In genomic region chr2:167383666-167384083, GRCm38 (mm10) we compare ENCODE assay signal across 10 mouse cellular contexts. TPM values are rescaled to one million over a fixed set of nuclear protein-coding genes. Genes with fewer than 3 reads are reported as not detected.
DNase-seq lines count a peak whose midpoint lies in the region; ATAC-seq and TF ChIP-seq lines count a peak whose summit lies in the region.
"Had no signal": no experiment of that assay in that cellular context is flagged by ENCODE, and none has a peak within 500 bp of the region (broad histone marks: within the 10 kb centered on the region; RNA-seq: fewer than 3 reads in every experiment).

No protein-coding gene starts in this region.

- H3K36me3 ChIP-seq in kidney, embryonic 15.5 days: no peaks in the 10 kb centered on the region
- no peaks in the 10 kb centered on the region for H3K36me3 ChIP-seq in forebrain, postnatal 0 days (ENCODE audit: insufficient read depth)
- no peaks in the 10 kb centered on the region for H3K36me3 ChIP-seq in forebrain, embryonic 16.5 days (ENCODE audit: control insufficient read depth, insufficient read depth)
- H3K36me3 ChIP-seq: limb, embryonic 12.5 days had no signal

- peak; percentile 79 for DNase-seq in ovary, adult 18-20 months (ENCODE audit: low spot score)
- no peak for DNase-seq in ovary, postnatal 14 days (ENCODE audit: low spot score)
- peak; percentile 79 to 85 for DNase-seq in heart, adult 9 months (ENCODE audit: low spot score in 2 of 2)
- peak; percentile 71 to 76 for DNase-seq in urinary bladder, postnatal 36 days (ENCODE audit: low spot score in 2 of 2)
- no peak for DNase-seq in forebrain, postnatal 0 days

- no peak overlapping the region for H3K4me2 ChIP-seq in kidney, embryonic 15.5 days
- H3K4me2 ChIP-seq in forebrain, postnatal 0 days (ENCODE audit: low read depth): no peak overlapping the region
- no peak overlapping the region for H3K4me2 ChIP-seq in forebrain, embryonic 16.5 days (ENCODE audit: low read length)
- H3K4me2 ChIP-seq: limb, embryonic 12.5 days had no signal

- H3K27me3 ChIP-seq in kidney, embryonic 15.5 days: no peaks in the 10 kb centered on the region
- H3K27me3 ChIP-seq in forebrain, postnatal 0 days (ENCODE audit: insufficient read depth, low read length): no peaks in the 10 kb centered on the region
- H3K27me3 ChIP-seq in forebrain, embryonic 16.5 days (replicated peaks; ENCODE audit: control insufficient read depth, insufficient read depth, low read length): no peaks in the 10 kb centered on the region
- H3K27me3 ChIP-seq: limb, embryonic 12.5 days had no signal

- WGBS in kidney, embryonic 15.5 days: 45% methylated on average over 13 of the region's 13 CpGs
- WGBS in forebrain, postnatal 0 days: 88% methylated on average over 13 of the region's 13 CpGs
- WGBS in forebrain, embryonic 16.5 days: 92% methylated on average over 13 of the region's 13 CpGs

- H3K4me1 ChIP-seq in kidney, embryonic 15.5 days: peaks cover 48% of the 10 kb centered on the region
- H3K4me1 ChIP-seq in forebrain, postnatal 0 days (ENCODE audit: insufficient read depth): no peaks in the 10 kb centered on the region
- H3K4me1 ChIP-seq in forebrain, embryonic 16.5 days (replicated peaks; ENCODE audit: control insufficient read depth, insufficient read depth, low read length): no peaks in the 10 kb centered on the region

- no peak overlapping the region for H3K4me3 ChIP-seq in kidney, embryonic 15.5 days (replicated peaks)
- no peak overlapping the region for H3K4me3 ChIP-seq in forebrain, postnatal 0 days (ENCODE audit: low read depth, low read length)
- no peak overlapping the region for H3K4me3 ChIP-seq in forebrain, embryonic 16.5 days (replicated peaks; ENCODE audit: low read length)
- H3K4me3 ChIP-seq: limb, embryonic 12.5 days had no signal

- no peaks in the 10 kb centered on the region for H3K9me3 ChIP-seq in kidney, embryonic 15.5 days (replicated peaks)
- H3K9me3 ChIP-seq in forebrain, postnatal 0 days (ENCODE audit: low read length): no peaks in the 10 kb centered on the region
- no peaks in the 10 kb centered on the region for H3K9me3 ChIP-seq in forebrain, embryonic 16.5 days (ENCODE audit: control insufficient read depth, low read length)
- H3K9me3 ChIP-seq: limb, embryonic 12.5 days had no signal

- peak overlapping the region; percentile 46; the same call in 1 of the 2 replicates for H3K27ac ChIP-seq in kidney, embryonic 15.5 days
- H3K27ac ChIP-seq in forebrain, postnatal 0 days (ENCODE audit: low read depth, low read length): no peak overlapping the region
- H3K27ac ChIP-seq in forebrain, embryonic 16.5 days (ENCODE audit: low read length): no peak overlapping the region
- H3K27ac ChIP-seq: limb, embryonic 12.5 days had no signal

- TF ChIP-seq CTCF in forebrain, postnatal 0 days (IDR thresholded peaks at IDR 0.05; ENCODE audit: low read depth): no peak

- H3K9ac ChIP-seq in kidney, embryonic 15.5 days: no peak overlapping the region
- H3K9ac ChIP-seq in forebrain, postnatal 0 days: no peak overlapping the region
- H3K9ac ChIP-seq in forebrain, embryonic 16.5 days (replicated peaks; ENCODE audit: low read depth, low read length): no peak overlapping the region
- H3K9ac ChIP-seq: limb, embryonic 12.5 days had no signal

- ATAC-seq in kidney, embryonic 15.5 days (replicated peaks; ENCODE audit: low FRiP score): no peak
- no peak for ATAC-seq in forebrain, postnatal 0 days
- ATAC-seq in erythroblast, adult 5-6 weeks (replicated peaks; ENCODE audit: low FRiP score, poor library complexity, severe bottlenecking): no peak
- no peak for ATAC-seq in forebrain, embryonic 16.5 days
- ATAC-seq: midbrain, embryonic 16.5 days had no signal

RNA-seq across cellular contexts. Expression of gene B4galt5, which starts 34.7 kb away (rescaled TPM):
- 9.6 and 12.7 TPM in 2 replicates for polyA plus RNA-seq in kidney, embryonic 15.5 days (2015; fragmentation: Nextera tagmentation; extraction: Ambion mirVana)
- total RNA-seq in forebrain, postnatal 0 days (2014; rRNA removed): 57.4 and 60.7 TPM in 2 replicates
- 21.1 and 27.4 TPM in 2 replicates for polyA plus RNA-seq in forebrain, postnatal 0 days (2015; fragmentation: Nextera tagmentation; extraction: Ambion mirVana)
- 12.1 and 17.9 TPM in 2 replicates for total RNA-seq in erythroblast, adult 5-6 weeks (2015; ENCODE audit: low replicate concordance)
- total RNA-seq in erythroblast, adult 5-6 weeks (2017; ENCODE audit: low replicate concordance): 4.8 and 9.8 TPM in 2 replicates
- 9.9 and 12.5 TPM in 2 replicates for polyA plus RNA-seq in forebrain, embryonic 16.5 days (2015; fragmentation: Nextera tagmentation; extraction: Ambion mirVana)

RNA-seq across cellular contexts. Expression of gene Slc9a8, which starts 37.8 kb away (rescaled TPM):
- 21.9 and 27.1 TPM in 2 replicates for polyA plus RNA-seq in kidney, embryonic 15.5 days (2015; fragmentation: Nextera tagmentation; extraction: Ambion mirVana)
- total RNA-seq in forebrain, postnatal 0 days (2014; rRNA removed): 23.5 and 38.4 TPM in 2 replicates
- 10.9 and 18.0 TPM in 2 replicates for polyA plus RNA-seq in forebrain, postnatal 0 days (2015; fragmentation: Nextera tagmentation; extraction: Ambion mirVana)
- total RNA-seq in erythroblast, adult 5-6 weeks (2015; ENCODE audit: low replicate concordance): 123 and 129 TPM in 2 replicates
- 111 and 194 TPM in 2 replicates for total RNA-seq in erythroblast, adult 5-6 weeks (2017; ENCODE audit: low replicate concordance)
- polyA plus RNA-seq in forebrain, embryonic 16.5 days (2015; fragmentation: Nextera tagmentation; extraction: Ambion mirVana): 21.1 and 24.0 TPM in 2 replicates

Comparison
In these comparisons a context has a peak if more than half of its experiments do, and no peak if none do; other contexts are left out.
1. DNase-seq: peak in ovary, adult 18-20 months (single experiment), heart, adult 9 months (2 of 2) and urinary bladder, postnatal 36 days (2 of 2); none in ovary, postnatal 14 days (single experiment) and forebrain, postnatal 0 days (single experiment).